Mouse (Mus musculus) embryonic facial prominence, embryonic 14.5 days (tissue): ENCODE data around the gene Smarcc1. TPM values are rescaled to one million over a fixed set of nuclear protein-coding genes. Genes with fewer than 3 reads are reported as not detected.
"Not testable (repeated sequence)": the region's sequence is repeated elsewhere in the genome, so short reads cannot be mapped to it uniquely, and the experiment has no call there.

ENCODE experiments used
- ATAC-seq: fragments of 200-750 bp; cut with Nextera tagmentation; 2 replicates; pipeline ENCODE4 v1.8.0; 2017; ENCODE audit warnings: low read depth, moderate number of reproducible peaks, moderate TSS enrichment
- DNase-seq: peaks from one replicate; pipeline ENCODE4 v3.0.0-alpha.2; 2015; ENCODE audit warnings: low spot score
- H3K27ac ChIP-seq: fragments of 300-500 bp; sonication (generic); replicated peaks from 2 replicates; pipeline ENCODE4 v1.5.1; 2014; ENCODE audit warnings: low read depth, mild to moderate bottlenecking, low read length, moderate library complexity
- H3K27me3 ChIP-seq: fragments of 300-500 bp; sonication (generic); replicated peaks from 2 replicates; pipeline ENCODE4 v1.6.1; 2014; ENCODE audit warnings: low read length; ENCODE audit not compliant: control insufficient read depth, insufficient read depth
- H3K36me3 ChIP-seq: fragments of 300-500 bp; sonication (generic); 2 replicates; pipeline ENCODE4 v1.6.1; 2014; ENCODE audit warnings: low read length, mixed read lengths; ENCODE audit not compliant: control insufficient read depth, insufficient read depth
- H3K4me1 ChIP-seq: fragments of 300-500 bp; sonication (generic); 2 replicates; pipeline ENCODE4 v1.6.1; 2014; ENCODE audit warnings: antibody characterized with exemption, low read length; ENCODE audit not compliant: control insufficient read depth, insufficient read depth
- H3K4me2 ChIP-seq: fragments of 300-500 bp; sonication (generic); 2 replicates; pipeline ENCODE4 v1.6.1; 2014; ENCODE audit warnings: low read depth, mild to moderate bottlenecking, low read length, moderate library complexity, mixed read lengths
- H3K4me3 ChIP-seq: fragments of 300-500 bp; sonication (generic); 2 replicates; pipeline ENCODE4 v1.5.1; 2014; ENCODE audit warnings: low read depth, mild to moderate bottlenecking, low read length
- H3K9ac ChIP-seq: fragments of 300-500 bp; sonication (generic); 2 replicates; pipeline ENCODE4 v1.6.1; 2014; ENCODE audit warnings: low read depth, mild to moderate bottlenecking, low read length, moderate library complexity, mixed read lengths
- H3K9me3 ChIP-seq: fragments of 300-500 bp; sonication (generic); 2 replicates; pipeline ENCODE4 v1.6.1; 2016; ENCODE audit warnings: low read length; ENCODE audit not compliant: control insufficient read depth
- WGBS: fragments of 180-500 bp; shearing (Covaris S2); extraction: QIAGEN DNeasy Blood & Tissue Kit; methylation state at CpG from one replicate; pipeline ENCODE4 v1.1.7; 2014; 5-methylcytosine and 5-hydroxymethylcytosine counted together
- polyA plus RNA-seq: library from polyadenylated mRNA; unstranded; fragments of >200 nt; fragmentation: Nextera tagmentation; extraction: Ambion mirVana; gene quantifications from 2 replicates; pipeline ENCODE4 v1.2.1, GENCODE M21; 2014

The Smarcc1 gene
- polyA plus RNA-seq, 1 experiment from 2014 or later: 105 TPM

GRCm38 (mm10) chr9:110139119-110139518 lies 21.6 kb downstream of the Smarcc1 start:
- ATAC-seq (no peak), DNase-seq (no peak)
- 76% methylated on average over 4 of the region's 4 CpGs for WGBS

GRCm38 (mm10) chr9:110142097-110142496 lies 24.6 kb downstream of the Smarcc1 start:
- Histone ChIP-seq H3K27me3 (no peaks in the 10 kb centered on the region), H3K4me2 (no peak overlapping the region), H3K9me3 (no peaks in the 10 kb centered on the region), H3K27ac (no peak overlapping the region), H3K36me3 (peaks cover 86% of the 10 kb centered on the region), H3K9ac (no peak overlapping the region), H3K4me3 (no peak overlapping the region), H3K4me1 (no peaks in the 10 kb centered on the region)
- ATAC-seq: no peak
- 95% methylated on average over 1 of the region's 1 CpGs for WGBS
- DNase-seq: no peak

More at GRCm38 (mm10) chr9:110139119-110139518, 21.6 kb downstream of the Smarcc1 start:
- H3K4me2 ChIP-seq: no peak overlapping the region
- H3K9me3 ChIP-seq: no peaks in the 10 kb centered on the region
- H3K4me1 ChIP-seq: peaks cover 3% of the 10 kb centered on the region; the same call in 1 of the 2 replicates
- no peak overlapping the region for H3K4me3 ChIP-seq
- H3K36me3 ChIP-seq: peaks cover 81% of the 10 kb centered on the region
- no peak overlapping the region for H3K27ac ChIP-seq
- no peaks in the 10 kb centered on the region for H3K27me3 ChIP-seq
- no peak overlapping the region for H3K9ac ChIP-seq

DNA sequence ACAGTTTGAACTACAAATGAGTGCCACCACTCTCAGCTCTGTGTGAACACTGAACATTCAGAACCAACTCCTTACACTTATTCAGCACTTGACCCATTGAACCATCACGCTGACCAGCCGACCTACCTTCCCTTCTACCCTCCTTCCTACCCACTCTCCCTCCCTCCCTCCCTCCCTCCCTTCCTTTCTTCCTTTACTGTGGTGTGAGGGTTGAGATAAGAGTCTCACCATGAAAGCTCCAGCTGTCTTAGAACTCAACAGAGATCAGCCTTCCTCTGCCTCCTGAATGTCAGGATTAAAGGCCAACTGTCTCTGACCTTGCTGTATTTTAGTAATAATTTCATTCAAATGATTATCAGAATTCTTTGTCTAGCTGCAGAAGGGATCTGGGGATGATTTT lies 31.1 kb downstream of the Smarcc1 start:
- WGBS: 81% methylated on average over 2 of the region's 2 CpGs
- Histone ChIP-seq H3K4me3 (no peak overlapping the region), H3K36me3 (peaks cover 91% of the 10 kb centered on the region), H3K27me3 (no peaks in the 10 kb centered on the region), H3K9me3 (no peaks in the 10 kb centered on the region), H3K4me2 (no peak overlapping the region), H3K4me1 (no peaks in the 10 kb centered on the region), H3K27ac (no peak overlapping the region), H3K9ac (no peak overlapping the region)
- no peak for ATAC-seq
- DNase-seq: no peak

DNA sequence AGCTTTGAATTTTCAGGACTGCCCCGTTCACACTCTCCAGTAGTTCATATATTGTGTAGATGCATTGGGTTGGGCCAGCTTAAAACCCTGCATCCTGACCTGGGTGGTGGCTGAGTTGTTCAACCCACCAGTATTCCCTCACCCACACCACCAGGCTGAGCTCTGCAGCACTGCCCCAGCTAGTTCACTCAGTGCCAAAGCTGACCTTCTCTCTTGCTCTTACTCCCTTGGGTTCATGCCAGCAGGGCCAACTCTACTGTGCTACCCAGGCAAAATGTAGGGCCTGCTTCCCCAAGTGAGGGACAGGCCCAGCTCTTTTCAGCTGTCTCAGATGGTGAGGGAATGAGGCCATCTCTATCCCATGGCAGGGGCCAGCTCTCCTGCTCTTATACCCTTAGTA lies 41.5 kb downstream of the Smarcc1 start:
- Histone ChIP-seq H3K4me2 (no peak overlapping the region), H3K4me3 (no peak overlapping the region), H3K27ac (no peak overlapping the region), H3K36me3 (peaks cover 92% of the 10 kb centered on the region), H3K9ac (no peak overlapping the region), H3K9me3 (no peaks in the 10 kb centered on the region), H3K27me3 (no peaks in the 10 kb centered on the region), H3K4me1 (no peaks in the 10 kb centered on the region)
- ATAC-seq: no peak
- WGBS: 90% methylated on average over 1 of the region's 1 CpGs
- DNase-seq: no peak

DNA sequence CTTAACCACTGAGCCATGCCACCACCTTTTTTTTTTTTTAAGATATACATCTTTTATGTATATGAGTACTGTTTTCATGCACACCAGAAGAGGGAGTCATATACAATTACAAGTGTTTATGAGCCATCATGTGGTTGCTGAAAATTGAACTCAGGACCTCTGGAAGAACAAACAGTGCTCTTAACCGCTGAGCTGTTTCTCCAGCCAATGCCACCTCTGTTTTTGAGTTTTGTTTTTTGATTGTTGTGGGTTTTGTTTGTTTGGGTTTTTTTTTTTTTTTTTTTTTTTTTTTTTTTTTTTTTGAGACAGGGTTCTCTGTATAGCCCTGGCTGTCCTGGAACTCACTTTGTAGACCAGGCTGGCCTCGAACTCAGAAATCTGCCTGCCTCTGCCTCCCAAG lies 43.0 kb downstream of the Smarcc1 start:
- DNase-seq, H3K27me3 ChIP-seq, H3K9me3 ChIP-seq, H3K9ac ChIP-seq, ATAC-seq, H3K27ac ChIP-seq, H3K4me3 ChIP-seq, H3K4me1 ChIP-seq, H3K4me2 ChIP-seq: not testable (repeated sequence)
- H3K36me3 ChIP-seq: peaks cover 87% of the 10 kb centered on the region
- WGBS: 88% methylated on average over 2 of the region's 2 CpGs

DNA sequence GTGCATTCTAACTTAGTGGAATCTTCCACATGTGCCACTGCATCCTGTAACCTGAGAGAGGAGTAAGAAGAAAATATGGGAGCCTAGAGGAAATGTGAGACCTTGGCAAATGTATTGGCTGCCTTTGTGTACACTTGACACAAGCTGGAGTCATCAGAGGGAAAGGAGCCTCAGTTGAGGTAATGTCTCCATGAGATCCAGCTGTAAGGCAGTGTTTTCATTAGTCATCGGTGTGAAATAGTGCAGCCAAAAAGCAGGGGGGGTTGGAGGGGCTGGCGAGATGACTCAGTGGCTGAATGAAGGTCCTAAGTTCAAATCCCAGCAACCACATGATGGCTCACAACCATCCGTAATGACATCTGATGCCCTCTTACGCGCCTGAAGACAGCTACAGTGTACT lies 44.9 kb downstream of the Smarcc1 start:
- no peak overlapping the region for H3K9ac ChIP-seq
- WGBS: 81% methylated on average over 5 of the region's 5 CpGs
- DNase-seq (peak; percentile 2), ATAC-seq (no peak)
- no peaks in the 10 kb centered on the region for H3K4me1 ChIP-seq
- no peaks in the 10 kb centered on the region for H3K27me3 ChIP-seq
- peaks cover 85% of the 10 kb centered on the region for H3K36me3 ChIP-seq
- H3K4me3 ChIP-seq: no peak overlapping the region
- H3K4me2 ChIP-seq: no peak overlapping the region
- no peaks in the 10 kb centered on the region for H3K9me3 ChIP-seq
- no peak overlapping the region for H3K27ac ChIP-seq

- H3K4me2 ChIP-seq: no peak overlapping the region
- no peak overlapping the region for H3K9ac ChIP-seq
- no peak for ATAC-seq
- H3K9me3 ChIP-seq: no peaks in the 10 kb centered on the region
- peaks cover 85% of the 10 kb centered on the region for H3K36me3 ChIP-seq
- H3K27me3 ChIP-seq: no peaks in the 10 kb centered on the region
- H3K4me1 ChIP-seq: no peaks in the 10 kb centered on the region
- no peak overlapping the region for H3K4me3 ChIP-seq
- 90% methylated on average over 2 of the region's 2 CpGs for WGBS
- H3K27ac ChIP-seq: no peak overlapping the region
- DNase-seq: no peak
Measured at GRCm38 (mm10) chr9:110163071-110163470, 45.6 kb downstream of the Smarcc1 start.

DNA sequence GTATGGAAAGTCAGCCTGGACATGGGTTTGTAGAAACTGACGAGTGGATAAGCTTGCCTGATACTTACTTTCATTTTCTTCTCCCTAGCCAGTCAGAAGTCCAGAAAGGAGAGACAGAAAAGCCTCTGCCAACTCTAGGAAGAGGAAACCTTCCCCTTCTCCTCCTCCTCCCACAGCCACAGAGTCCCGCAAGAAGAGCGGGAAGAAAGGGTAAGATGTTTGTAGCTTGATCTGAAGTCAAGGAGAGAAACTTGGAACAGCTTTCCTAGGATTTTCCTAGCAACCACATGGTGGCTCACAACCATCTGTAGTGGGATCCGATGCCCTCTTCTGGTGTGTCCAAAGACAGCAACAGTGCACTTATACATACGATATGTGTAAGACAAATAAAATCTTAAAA lies 53.4 kb downstream of the Smarcc1 start:
- 84% methylated on average over 5 of the region's 5 CpGs for WGBS
- H3K4me1 ChIP-seq: no peaks in the 10 kb centered on the region
- H3K9me3 ChIP-seq: no peaks in the 10 kb centered on the region
- no peak overlapping the region for H3K27ac ChIP-seq
- H3K4me2 ChIP-seq: no peak overlapping the region
- DNase-seq (no peak), ATAC-seq (no peak)
- no peak overlapping the region for H3K9ac ChIP-seq
- H3K36me3 ChIP-seq: peaks cover 83% of the 10 kb centered on the region
- no peak overlapping the region for H3K4me3 ChIP-seq
- no peaks in the 10 kb centered on the region for H3K27me3 ChIP-seq

DNA sequence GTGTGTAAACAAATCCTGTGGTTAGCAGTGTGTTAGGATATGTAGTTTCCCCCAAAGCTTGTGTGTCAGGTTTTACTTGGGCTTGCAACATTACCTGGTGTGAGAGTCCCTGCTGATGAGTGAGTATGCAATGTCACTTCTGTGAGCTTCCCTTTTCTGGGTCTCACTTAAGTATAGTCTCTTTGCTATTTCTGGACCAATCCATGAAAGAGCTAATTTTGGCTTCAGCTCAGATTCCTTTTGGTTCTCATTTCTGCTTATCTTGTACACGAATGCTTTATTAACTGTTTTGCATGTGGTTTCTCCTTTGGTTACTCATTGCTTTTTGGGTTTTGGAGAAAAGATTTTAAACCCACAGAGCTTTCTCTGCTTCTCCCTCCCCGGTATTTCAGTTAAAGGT lies 82.4 kb downstream of the Smarcc1 start:
- Histone ChIP-seq H3K27ac (no peak overlapping the region), H3K9me3 (no peaks in the 10 kb centered on the region), H3K9ac (no peak overlapping the region), H3K27me3 (no peaks in the 10 kb centered on the region), H3K4me3 (no peak overlapping the region), H3K36me3 (peaks cover 87% of the 10 kb centered on the region), H3K4me1 (no peaks in the 10 kb centered on the region), H3K4me2 (no peak overlapping the region)
- 82% methylated on average over 2 of the region's 2 CpGs for WGBS
- ATAC-seq (no peak), DNase-seq (no peak)
